Mouse (Mus musculus) liver, adult 2 months (tissue): ENCODE data around the gene Pde4d.

Experiments
- CTCF ChIP-seq: fragments of 200-500 bp; IDR thresholded peaks from 2 replicates; pipeline ENCODE4 v1.5.1; 2011; ENCODE audit warnings: low read depth, low read length, control low read depth
- POLR2A ChIP-seq: fragments of 200-500 bp; IDR thresholded peaks from 2 replicates; pipeline ENCODE4 v1.6.1; 2011; ENCODE audit warnings: low read length, control low read depth; ENCODE audit not compliant: insufficient read depth; ENCODE audit errors: extremely low read depth

GRCm38 (mm10) chr13:109888293-109888692, 1438.5 kb downstream of the Pde4d start:
- TF ChIP-seq CTCF: no peak
- no peak for TF ChIP-seq POLR2A
